Mouse (Mus musculus): ENCODE measurements at regions not wholly inside any gene's neighbourhood (a gene's known extent, or its start where the extent isn't known, plus 50 kb on each side); places are given as distances from the start of the nearest gene placed in this dataset.
"Not testable (repeated sequence)": the region's sequence is repeated elsewhere in the genome, so short reads cannot be mapped to it uniquely, and the experiment has no call there.

DNA sequence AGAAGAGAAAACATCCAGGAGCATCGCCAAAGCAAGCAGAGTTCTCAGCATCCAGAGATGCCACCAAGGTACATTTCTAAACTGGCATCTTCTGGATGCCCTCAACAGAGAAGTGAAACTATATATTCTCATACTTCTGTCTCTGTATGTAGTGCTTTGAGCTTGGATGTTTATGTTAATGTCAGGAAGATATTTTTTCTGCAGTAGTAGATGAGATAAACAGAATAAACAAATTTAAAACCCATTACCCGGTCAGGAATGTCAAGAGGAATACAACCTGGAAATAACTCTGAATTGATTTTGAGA lies 847.5 kb downstream of the Ets1 start:
- DNase-seq: no peak

DNA sequence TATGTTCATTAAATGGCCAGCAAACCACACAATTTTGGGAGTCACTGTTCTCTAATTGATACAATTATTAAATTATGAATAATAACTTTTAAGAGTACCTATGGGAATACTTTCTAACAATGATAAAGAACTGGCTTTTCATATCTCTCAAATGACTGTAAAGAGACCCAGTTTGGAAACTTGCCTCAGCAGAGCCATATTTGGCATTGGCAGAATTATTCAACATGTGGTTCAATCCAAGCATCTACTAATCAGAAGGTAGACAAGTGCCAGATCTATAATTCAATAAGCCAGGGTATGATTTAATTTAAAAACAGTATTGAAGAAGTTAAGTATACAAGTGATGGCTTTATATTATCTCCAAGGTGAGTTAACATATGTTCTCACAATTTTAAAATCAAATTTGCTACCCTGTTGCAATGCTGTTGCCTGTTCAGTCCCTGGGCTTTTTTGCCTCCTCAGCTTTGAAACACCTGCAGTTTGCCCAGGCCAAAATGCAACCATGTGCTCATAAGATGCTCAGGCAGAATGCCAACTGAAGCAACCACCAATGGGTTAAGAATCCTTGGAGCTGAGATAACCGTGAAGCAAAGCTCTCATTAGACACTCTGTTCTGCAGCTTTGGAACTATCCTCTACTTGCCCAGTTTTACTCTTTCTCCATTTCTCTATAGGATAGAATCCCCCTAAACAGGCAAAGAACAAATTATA lies 897.2 kb downstream of the Ets1 start:
- DNase-seq: no peak

DNA sequence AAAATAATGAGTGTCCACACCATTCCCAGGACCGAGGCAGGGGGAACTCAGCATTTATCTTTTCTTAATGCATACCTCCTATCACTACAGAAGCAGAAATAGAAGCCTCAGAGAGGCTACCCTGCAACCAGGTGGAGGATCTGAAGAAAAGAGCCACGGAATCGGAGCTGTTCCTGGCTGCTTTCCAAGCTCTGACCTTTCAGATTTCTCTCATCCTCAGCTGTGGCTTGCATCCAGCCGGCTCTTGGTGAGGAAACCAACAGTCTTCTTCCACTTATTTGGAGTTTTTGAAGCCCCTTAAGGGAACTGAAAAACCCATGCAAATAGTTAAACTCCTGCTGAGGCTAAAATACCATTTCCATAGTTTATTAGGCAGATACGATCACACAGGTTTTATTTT lies 907.3 kb downstream of the Ets1 start:
- DNase-seq: no peak

DNA sequence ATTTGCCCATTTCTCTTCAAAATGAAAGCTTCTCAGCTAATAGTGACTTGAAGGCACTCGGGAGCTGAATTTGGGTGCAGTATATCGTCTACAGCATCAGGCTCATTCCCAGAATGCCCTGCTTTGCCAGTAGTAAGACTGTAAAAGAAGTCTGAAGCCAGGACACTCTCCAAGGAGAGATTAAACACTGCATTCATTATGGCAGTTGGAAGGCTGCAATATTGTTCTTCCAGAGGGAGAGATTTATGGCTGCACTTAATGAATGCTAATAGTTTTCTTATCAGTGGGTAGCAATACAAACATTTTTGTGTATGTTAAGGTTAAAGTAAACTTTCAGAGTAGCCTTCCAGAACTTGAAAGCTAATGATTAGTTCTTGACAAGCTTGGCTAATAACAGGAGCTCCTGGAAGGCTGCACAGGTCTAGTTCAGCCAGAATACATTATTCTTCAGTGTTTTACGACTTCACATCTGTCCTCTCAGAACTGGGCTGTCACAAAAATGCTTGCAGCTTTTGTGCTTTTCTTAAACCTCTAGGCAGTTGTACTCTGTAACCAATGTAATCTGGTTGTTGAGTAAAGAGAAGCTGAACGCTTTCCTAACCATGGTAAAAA lies 910.2 kb downstream of the Ets1 start:
- DNase-seq: no peak

DNA sequence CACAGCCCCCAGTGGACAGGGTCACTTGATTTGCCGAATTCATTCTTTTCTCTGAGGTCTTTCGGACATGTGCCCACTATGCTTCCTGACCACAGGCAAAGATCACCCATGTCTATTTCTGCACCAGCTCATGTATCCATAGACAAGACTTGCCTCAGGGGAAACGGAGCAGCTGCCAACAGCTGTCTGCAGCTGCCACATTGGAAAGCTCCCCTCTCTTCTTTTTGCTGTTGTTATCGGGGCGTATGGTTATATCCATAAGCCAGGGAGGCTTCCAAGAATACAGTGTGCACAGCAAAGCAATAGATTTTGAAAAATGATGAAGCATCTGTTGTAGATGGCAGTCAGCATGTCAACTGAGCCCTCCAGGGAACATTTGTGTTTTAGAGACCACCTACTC lies 913.4 kb downstream of the Ets1 start:
- no peak for DNase-seq

DNA sequence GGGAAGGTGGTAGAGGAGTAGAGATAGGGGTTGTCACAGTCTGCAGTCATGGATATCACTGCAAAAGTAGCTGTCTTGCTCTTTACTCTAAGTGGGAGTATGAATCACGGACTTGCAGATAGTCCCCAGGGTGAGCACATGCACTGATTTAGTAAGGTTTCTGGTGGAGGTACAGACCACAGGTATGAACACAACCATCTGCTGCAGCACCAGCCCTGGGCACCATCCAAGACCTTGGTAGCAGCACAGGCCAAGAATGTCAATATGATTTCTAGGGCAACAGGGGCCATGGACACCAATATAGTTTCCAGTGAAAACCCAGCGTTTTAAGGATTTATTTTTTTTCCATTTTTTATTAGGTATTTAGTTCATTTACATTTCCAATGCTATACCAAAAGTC lies 913.7 kb upstream of the Kirrel3 start:
- no peak for DNase-seq

DNA sequence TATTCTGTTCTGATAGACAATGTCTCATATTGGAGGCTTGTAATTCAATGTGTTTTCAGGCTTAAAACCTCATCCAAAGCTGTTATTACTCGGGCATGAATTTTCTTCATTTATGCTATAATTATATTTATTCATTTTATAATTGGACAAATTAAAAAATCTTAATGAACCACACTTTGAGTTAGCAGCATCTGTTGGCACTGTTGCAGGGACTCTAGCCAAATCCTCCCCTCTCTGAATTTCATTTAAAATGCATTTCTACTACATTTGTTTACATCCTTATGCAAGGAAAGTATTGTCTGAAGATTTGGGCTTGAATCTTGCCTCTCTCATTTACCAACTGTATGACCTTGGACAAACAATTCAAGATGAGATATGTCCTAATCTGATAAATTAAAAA lies 874.2 kb upstream of the Kirrel3 start:
- peak; percentile 27 for DNase-seq

DNA sequence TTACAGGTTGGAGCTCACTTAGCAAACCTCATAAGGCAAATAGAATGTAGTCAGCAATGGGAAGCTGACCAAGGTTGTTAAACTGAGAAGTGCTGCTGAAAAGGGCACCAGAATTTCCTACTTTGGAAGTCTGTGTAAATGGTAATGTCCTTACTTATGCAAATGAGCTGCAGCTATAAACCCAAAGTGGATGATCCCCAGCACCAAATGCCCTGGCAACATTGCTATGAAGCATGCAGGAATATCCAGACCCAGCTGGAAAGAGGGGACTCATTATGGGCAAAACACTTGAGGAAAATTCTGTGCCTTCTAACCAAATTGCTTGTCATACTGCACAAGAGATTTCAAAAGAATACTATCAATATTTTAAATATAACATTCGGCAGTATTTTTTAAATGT lies 861.3 kb upstream of the Kirrel3 start:
- no peak for DNase-seq

DNA sequence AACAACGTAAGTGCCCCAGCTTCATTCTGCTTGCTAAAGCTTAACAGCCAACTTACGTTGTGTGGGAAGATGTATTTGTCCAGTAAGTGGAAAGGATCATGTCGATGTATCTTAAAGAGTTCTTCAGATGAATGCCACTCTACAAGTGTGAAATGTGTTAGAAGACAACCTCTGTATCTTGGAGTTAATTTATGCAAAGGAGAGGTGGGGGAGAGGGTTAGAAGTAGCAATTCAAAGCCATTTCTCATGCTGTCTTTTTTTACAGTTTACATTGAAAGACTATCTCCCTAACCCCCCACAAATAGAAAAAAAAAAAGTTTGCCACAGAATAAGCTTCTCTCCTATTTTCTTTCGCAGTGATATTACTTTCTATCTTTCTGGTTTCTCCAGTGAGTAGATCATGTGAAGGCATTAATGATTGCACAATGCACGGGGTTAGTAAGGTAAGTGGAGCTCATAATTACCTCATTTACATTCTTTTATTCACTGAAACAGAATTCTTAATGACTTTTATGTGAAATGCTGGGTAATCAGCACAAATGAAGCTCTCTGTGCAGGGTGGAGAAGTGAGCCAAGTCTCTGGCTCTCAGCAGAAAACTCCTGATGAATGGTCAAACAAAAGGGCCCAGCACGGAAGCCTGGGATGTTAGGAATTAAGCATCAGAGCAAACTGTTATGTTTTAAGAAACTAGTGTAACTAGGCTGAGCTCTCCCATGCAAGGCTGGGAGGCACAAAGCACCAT lies 855.8 kb upstream of the Kirrel3 start:
- DNase-seq: no peak

DNA sequence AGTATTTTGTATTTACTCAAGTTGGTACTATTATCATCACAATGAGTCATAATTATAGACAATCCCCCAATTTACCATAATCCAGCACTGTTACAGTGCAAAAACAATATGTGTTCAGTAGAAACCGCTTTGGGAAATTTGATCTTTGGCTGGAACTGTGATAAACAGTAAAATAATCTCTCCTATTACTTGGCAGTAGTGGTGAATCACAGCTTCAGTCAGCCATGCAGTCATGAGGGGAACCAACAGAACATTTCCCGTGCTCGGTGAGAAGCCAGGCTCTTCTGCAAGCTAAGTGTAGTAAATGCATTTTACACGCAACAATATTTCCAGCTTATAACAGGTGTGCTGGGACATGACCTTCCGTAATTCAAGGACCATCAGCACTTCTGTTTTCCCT lies 822.7 kb upstream of the Kirrel3 start:
- no peak for DNase-seq

DNA sequence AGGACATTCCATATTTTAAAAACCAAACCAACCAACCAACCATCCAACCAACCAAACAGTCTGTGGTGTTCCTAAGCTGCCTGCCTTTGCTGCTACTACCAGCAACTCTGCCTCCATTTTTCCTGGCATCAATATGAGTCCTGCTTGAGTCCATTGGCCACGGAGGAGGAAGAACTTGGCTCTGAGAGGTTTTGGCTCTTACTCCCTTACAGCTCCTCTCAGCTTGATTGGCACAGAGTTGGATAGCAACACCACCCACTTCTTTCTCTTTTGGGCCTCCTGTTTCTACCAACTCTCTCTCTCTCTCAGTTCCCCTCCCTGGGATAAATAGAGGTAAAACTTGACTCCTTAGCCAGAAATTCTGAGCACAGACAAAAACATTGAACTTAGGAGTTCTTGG lies 804.6 kb upstream of the Kirrel3 start:
- no peak for DNase-seq

DNA sequence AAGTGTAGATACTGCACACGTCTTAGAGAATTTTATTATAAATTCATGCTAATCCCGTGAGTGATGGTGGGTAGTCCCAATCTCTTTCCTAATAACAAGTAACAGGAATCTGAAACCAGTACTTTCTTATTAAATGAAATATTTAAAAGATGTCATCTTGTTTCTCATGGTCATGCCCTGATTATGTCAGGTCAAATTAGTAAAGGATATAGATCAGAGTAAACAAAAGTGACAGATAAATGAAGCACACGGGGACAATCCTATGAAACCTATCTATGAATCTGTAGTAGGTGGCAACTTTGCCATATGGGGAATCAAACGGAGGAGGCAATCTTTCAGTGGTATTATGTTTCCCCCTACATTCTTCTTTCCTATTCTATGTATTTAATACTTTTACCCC lies 794.0 kb upstream of the Kirrel3 start:
- no peak for DNase-seq

DNA sequence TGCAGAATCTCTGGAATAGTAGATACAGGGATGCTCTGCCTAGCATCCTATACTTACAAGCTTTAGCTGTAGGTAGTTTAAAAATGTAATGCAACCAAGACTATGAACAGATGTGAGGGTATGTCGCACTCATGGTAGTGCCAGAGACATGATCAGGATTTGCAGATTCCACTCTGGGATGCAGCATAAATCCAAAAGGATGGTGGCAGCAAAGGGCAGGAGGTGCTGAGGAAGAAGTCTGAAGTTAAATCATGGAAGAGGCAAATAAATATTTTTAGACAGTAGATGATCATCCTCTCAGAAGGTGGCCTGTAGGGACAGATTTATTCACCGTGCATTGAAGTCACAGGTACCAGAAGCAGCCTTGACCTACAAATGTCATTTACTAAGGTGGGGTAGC lies 768.1 kb upstream of the Kirrel3 start:
- DNase-seq: no peak

DNA sequence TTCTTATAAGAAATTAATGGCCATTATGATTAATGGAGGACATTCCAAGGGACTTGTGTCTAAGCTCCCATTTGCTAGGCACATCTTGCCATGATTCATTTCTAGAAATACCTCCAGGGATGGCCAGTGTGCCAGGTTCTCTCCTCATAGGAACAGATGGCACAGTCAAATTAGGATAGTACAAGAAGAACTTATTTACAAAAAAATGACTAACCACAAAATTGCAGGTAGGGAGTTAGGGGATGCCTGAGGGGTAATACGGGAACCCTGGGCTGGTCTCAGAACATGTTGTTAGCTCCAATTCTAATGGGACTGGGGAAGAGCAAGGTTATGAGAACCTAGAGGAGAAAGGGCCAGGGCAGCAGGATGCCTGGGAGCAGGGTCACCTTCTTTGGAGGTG lies 760.9 kb upstream of the Kirrel3 start:
- DNase-seq: no peak

DNA sequence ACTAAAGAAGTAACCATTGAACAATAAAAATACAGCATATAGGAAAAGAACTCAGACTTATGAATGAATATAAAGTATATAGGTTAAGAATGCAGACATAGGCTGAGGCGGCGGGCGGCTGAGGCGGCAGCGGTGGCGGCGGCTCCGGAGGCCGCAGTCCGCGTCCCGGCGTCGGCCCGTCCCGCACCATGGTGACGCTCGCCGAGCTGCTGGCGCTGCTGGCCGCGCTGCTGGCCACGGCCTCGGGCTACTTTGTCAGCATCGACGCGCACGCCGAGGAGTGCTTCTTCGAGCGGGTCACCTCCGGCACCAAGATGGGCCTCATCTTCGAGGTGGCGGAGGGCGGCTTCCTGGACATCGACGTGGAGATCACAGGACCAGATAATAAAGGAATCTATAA lies 757.6 kb upstream of the Kirrel3 start:
- not testable (repeated sequence) for DNase-seq

DNA sequence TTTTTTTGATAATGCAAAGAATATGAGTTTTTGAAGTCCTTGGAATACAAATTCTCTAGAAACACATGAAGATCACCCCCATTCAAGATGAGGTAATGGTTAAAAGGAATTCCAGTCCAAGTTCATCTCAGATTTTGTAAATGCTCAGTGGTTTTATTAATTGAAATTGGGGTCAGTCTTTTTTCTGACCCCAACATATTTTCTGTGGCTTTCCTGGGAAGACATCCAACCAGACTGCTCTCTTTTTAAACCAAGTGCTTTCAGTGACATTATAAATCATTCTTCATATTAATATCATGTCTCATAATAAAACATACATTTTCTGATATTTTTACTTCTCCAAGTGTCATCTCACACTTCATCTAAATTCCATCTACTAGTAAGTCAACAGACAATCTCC lies 725.0 kb upstream of the Kirrel3 start:
- no peak for DNase-seq

DNA sequence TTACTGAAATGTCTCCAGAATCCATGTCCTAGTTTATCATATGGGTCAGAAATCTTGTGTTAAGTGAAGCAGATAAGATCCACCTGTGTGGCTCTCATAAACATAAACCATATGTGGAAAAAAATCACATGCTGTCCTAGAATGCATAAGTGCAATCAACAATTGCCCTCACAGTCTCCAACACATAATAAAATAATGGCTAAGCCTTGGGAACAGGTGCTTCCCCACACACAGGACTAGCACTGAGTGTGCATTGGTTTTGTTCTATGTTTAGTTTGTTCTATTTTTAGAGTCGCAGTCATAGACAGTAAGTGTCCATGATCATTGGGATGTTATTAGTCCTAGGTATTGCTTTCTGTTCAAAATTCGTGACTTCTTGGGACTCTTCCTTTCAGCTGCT lies 719.5 kb upstream of the Kirrel3 start:
- no peak for DNase-seq

DNA sequence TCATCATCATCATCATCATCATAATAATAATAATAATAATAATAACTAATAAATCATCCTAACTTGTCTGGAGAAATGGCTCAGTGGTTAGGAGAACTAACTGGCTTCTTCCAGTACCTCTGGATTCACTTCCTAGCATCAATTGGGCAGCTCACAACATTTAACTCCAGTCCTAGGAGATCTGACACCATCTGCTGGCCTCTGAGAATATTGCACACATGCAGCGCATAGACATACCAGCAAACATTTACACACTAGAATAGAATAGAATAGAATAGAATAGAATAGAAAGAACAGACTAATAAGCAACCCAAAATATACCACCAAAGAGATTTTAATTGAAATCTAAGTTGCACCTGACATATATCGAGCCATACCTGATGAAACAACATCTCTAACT lies 715.9 kb upstream of the Kirrel3 start:
- DNase-seq: no peak

DNA sequence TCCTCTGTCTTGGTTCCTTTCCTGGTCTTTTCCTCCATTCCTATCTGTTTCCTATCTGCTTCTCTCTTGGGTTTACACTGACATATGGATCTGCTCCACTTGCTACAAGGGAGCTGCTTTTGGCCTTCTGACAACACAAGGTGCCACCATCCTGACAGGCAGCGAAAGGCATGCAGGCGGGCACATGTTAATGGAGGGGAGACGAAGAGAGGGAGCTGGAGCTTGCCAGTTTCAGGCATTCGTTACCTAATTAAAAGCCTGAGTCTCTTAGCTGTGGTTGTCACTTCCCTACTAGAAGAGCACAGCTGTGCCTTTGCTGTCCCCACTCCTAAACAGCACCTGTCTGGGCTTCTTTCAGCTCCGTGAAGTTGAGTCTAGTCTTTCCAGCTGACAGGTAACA lies 711.5 kb upstream of the Kirrel3 start:
- peak; percentile 5 for DNase-seq

DNA sequence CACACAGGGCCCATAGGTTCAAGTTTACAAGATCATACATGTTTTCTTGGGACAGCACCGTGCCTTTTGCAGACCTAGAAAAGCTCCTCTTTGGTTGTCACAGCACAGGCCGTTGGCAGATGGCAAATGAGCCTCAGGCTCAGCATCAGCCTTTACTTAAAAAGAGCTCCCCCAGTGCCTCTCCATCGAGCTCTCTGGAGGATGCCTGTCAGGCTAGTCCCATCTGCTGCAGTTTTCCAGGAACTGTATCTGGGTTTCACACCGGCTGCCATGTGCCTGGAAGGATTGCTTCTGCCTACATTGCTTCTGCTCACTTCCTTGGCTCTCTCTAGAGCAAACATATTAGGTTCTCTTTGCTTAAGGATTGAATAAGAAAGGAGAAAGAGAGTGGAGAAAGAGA lies 695.1 kb upstream of the Kirrel3 start:
- DNase-seq: peak; percentile 5

DNA sequence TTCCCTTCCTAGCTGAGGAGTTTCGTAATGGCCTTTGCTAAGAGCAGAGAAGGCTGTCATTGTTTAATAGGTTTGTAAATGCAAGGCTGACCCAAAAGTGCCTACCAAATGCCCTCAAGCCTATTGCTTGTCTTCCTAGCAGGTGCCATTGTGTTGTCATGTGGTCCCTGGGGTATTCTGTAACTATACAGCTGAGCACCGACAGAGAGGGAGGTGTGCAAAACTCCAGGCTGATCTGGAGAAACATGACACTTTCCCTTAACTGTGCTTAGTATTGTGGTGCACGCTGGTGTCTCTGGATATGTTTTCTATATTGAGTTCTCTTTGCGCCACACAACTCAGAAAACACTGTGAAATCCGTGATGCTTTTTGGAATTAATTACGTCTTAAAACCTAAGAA lies 685.4 kb upstream of the Kirrel3 start:
- DNase-seq: no peak

DNA sequence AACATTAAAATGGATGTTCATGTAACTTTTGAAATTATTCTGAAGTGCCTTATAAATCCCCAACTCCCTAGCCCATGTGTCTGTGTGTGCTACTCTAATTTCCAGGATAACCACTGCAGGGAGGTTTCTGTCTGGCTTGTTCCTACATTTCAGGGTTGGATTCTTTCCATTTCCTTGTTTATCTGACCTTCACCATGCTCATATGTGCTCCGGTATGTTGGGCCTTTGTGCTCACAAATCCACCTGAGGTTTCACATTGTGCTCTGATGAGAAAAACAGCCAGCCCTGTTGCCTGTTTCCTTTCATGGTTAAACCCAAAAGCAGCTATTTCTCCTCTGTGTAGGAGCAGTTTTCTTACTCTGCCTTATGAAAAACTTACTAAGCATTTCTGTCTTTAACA lies 684.9 kb upstream of the Kirrel3 start:
- DNase-seq: no peak

DNA sequence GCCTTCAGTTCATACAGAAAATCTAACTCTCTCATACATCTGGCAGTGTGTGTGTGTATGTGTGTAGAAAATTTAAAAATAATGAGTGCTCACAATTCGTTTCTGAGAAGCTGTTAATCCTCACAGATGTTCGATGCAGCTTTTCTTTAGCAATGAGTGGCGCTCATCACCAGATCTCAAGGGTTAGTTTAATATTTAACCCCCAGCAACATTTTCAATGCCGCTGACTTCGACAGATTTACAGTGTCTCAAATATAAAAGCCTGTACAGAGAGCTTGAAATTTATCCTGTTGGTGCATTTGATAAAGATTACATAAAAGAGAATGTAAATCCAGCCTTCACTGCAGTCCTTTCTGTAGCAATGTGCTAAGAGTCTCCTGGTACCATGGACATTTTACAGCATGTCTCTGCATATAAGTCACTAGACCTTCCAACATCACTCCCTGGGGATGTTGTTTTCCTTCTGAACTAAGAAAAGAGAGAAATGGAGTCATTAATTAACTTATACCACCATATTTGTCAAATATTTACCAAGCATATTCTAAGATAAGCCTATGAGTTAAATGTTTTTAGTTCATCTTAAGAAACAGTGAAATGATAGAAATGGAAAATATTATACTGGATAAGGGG lies 670.8 kb upstream of the Kirrel3 start:
- DNase-seq: no peak
